Mouse (Mus musculus) G1E (cell line): ENCODE results near the gene Gpc5.

ENCODE experiments used
- CTCF ChIP-seq: IDR thresholded peaks from 2 replicates; pipeline ENCODE4 v1.5.1; 2012; ENCODE audit warnings: low read depth, low read length, inconsistent platforms, mixed read lengths
- GATA1 ChIP-seq: IDR thresholded peaks from 2 replicates; pipeline ENCODE4 v1.6.1; 2012; ENCODE audit warnings: borderline replicate concordance, low read length, inconsistent platforms, mixed read lengths
- GATA2 ChIP-seq: IDR thresholded peaks from 2 replicates; pipeline ENCODE4 v1.6.1; 2012; ENCODE audit warnings: low read depth, low read length, inconsistent platforms, borderline replicate concordance
- POLR2AphosphoS5 ChIP-seq: IDR thresholded peaks from 2 replicates; pipeline ENCODE4 v1.6.1; 2012; ENCODE audit warnings: low read depth, low read length, inconsistent platforms; ENCODE audit not compliant: insufficient replicate concordance
- TAL1 ChIP-seq: conservative IDR thresholded peaks from 2 replicates; pipeline ENCODE4 v1.6.1; 2012; ENCODE audit warnings: low read depth, low read length, inconsistent platforms, mixed read lengths

- TF ChIP-seq CTCF (no peak), TAL1 (no peak), GATA1 (no peak), POLR2AphosphoS5 (no peak), GATA2 (no peak)
Observed at GRCm38 (mm10) chr14:115432368-115432767, 340.4 kb downstream of the Gpc5 start.
